Mouse (Mus musculus): ENCODE data around the gene Ankrd44. TPM values are rescaled to one million over a fixed set of nuclear protein-coding genes. Genes with fewer than 3 reads are reported as not detected.

Gene Ankrd44
- total RNA-seq, 2 experiments from 2014 or later = 17.5 to 19.2 TPM

- ATAC-seq (replicated peaks; ENCODE audit: low FRiP score, low TSS enrichment, poor library complexity, severe bottlenecking) = no peak
These were observed 324.5 kb downstream of the Ankrd44 start for GRCm38 (mm10) chr1:54601692-54602091.

GRCm38 (mm10) chr1:54600275-54600674 lies 325.9 kb downstream of the Ankrd44 start:
- ATAC-seq (replicated peaks; ENCODE audit: low FRiP score, low TSS enrichment, poor library complexity, severe bottlenecking) = no peak

DNA sequence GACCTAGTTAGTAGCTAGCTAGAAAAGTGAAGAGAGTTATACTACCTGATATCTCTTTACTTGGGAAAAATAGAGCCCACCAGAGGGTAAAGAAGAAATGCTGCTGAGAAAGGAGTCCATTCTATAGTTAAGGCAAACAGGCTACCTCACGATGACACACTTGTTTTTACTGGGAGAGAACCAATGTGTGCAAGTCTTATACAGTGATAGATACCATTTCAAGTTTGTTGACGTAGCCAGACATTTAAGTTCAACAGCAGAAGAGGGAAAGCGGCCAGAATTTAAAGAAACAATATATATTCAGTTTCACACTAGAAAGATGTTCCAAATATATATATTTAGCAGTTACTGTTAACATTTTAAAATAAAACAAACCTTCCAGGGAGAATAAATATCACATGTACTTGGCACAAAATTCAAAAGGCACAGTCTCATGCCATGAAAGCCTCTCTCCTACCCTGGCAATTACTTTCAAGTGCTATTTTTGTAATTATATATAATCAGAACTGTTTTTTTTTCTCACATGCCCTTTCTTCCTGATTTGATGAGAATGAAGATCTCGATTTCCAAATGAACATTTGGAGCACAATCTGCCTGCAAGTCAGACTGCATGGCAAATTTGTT lies 328.5 kb downstream of the Ankrd44 start:
- ATAC-seq (replicated peaks; ENCODE audit: low FRiP score, low TSS enrichment, poor library complexity, severe bottlenecking) = no peak

- no peak for ATAC-seq (replicated peaks; ENCODE audit: low FRiP score, low TSS enrichment, poor library complexity, severe bottlenecking)
These were observed 330.0 kb downstream of the Ankrd44 start for GRCm38 (mm10) chr1:54596151-54596550.

Other genes with a start within 250 kb of the Ankrd44 start
- gene Sf3b1, start 101.1 kb upstream of the Ankrd44 start, total RNA-seq (2014; fragmentation: Nextera tagmentation) = 192 and 240 TPM in 2 replicates
- 311 and 350 TPM in 2 replicates for gene Sf3b1, start 101.1 kb upstream of the Ankrd44 start, total RNA-seq (2017)
- gene Coq10b, start 126.4 kb upstream of the Ankrd44 start, total RNA-seq (2014; fragmentation: Nextera tagmentation) = 10.8 and 15.6 TPM in 2 replicates
- gene Coq10b, start 126.4 kb upstream of the Ankrd44 start, total RNA-seq (2017) = 15.7 and 29.5 TPM in 2 replicates
- gene Hspe1, start 161.7 kb upstream of the Ankrd44 start, total RNA-seq (2014; fragmentation: Nextera tagmentation) = 836 and 866 TPM in 2 replicates
- 921 and 969 TPM in 2 replicates for gene Hspe1, start 161.7 kb upstream of the Ankrd44 start, total RNA-seq (2017)
- 526 and 530 TPM in 2 replicates for gene Hspd1, start 161.9 kb upstream of the Ankrd44 start, total RNA-seq (2014; fragmentation: Nextera tagmentation)
- 929 and 1,055 TPM in 2 replicates for gene Hspd1, start 161.9 kb upstream of the Ankrd44 start, total RNA-seq (2017)
- gene Mob4, start 204.8 kb upstream of the Ankrd44 start, total RNA-seq (2014; fragmentation: Nextera tagmentation) = 33.5 and 42.6 TPM in 2 replicates
- gene Mob4, start 204.8 kb upstream of the Ankrd44 start, total RNA-seq (2017) = 29.4 and 68.9 TPM in 2 replicates

All from megakaryocyte-erythroid progenitor cell, adult 5-6 weeks (primary cell).